Comparison of ENCODE assay signal across 7 mouse cellular contexts in genomic region chr12:111275150-111275841, GRCm38 (mm10). TPM values are rescaled to one million over a fixed set of nuclear protein-coding genes. Genes with fewer than 3 reads are reported as not detected.
DNase-seq lines count a peak whose midpoint lies in the region; ATAC-seq and TF ChIP-seq lines count a peak whose summit lies in the region.

No protein-coding gene starts in this region.

- peaks cover 10% of the 10 kb centered on the region for H3K4me1 ChIP-seq in lung, embryonic 14.5 days (ENCODE audit: insufficient read depth)
- peaks cover 9% of the 10 kb centered on the region for H3K4me1 ChIP-seq in embryonic facial prominence, embryonic 11.5 days (ENCODE audit: control insufficient read depth, insufficient read depth, low read length)
- peaks cover 19% of the 10 kb centered on the region for H3K4me1 ChIP-seq in hindbrain, embryonic 16.5 days (ENCODE audit: control insufficient read depth, insufficient read depth, low read depth, low read length)

- H3K27ac ChIP-seq in lung, embryonic 14.5 days (ENCODE audit: low read depth), result no peak overlapping the region
- no peak overlapping the region for H3K27ac ChIP-seq in embryonic facial prominence, embryonic 11.5 days (replicated peaks; ENCODE audit: low read depth, low read length)
- no peak overlapping the region for H3K27ac ChIP-seq in hindbrain, embryonic 16.5 days (ENCODE audit: low read depth, low read length)

- H3K4me3 ChIP-seq in lung, embryonic 14.5 days (ENCODE audit: low read depth, low read length), result peak overlapping the region; percentile 42
- peak overlapping the region; percentile 34 for H3K4me3 ChIP-seq in embryonic facial prominence, embryonic 11.5 days (ENCODE audit: low read depth, low read length)
- H3K4me3 ChIP-seq in hindbrain, embryonic 16.5 days (ENCODE audit: low read length), result peak overlapping the region; percentile 49

- peaks cover 4% of the 10 kb centered on the region; the same call in 1 of the 2 replicates for H3K9me3 ChIP-seq in lung, embryonic 14.5 days (ENCODE audit: low read depth, low read length)
- no peaks in the 10 kb centered on the region for H3K9me3 ChIP-seq in embryonic facial prominence, embryonic 11.5 days (replicated peaks; ENCODE audit: control insufficient read depth, low read length)
- no peaks in the 10 kb centered on the region; the same call in 1 of the 2 replicates for H3K9me3 ChIP-seq in hindbrain, embryonic 16.5 days (ENCODE audit: control insufficient read depth, low read length)

- no peak for TF ChIP-seq CTCF in lung, embryonic 14.5 days (IDR thresholded peaks at IDR 0.05; ENCODE audit: low read depth)

- DNase-seq in lung, embryonic 14.5 days, result peak; percentile 42
- DNase-seq in lung, postnatal 14 days, result no peak
- no peak for DNase-seq in embryonic facial prominence, embryonic 11.5 days (ENCODE audit: low spot score)
- peak; percentile 53 for DNase-seq in neural tube, embryonic 10.5 days (ENCODE audit: extremely low spot score, low spot score)

- WGBS in lung, embryonic 14.5 days, result under 1% methylated on average over 58 of the region's 58 CpGs
- 2% methylated on average over 58 of the region's 58 CpGs for whole genome bisulfite sequencing in embryonic facial prominence, embryonic 11.5 days
- 1% methylated on average over 52 of the region's 58 CpGs for WGBS in hindbrain, embryonic 16.5 days

- peak overlapping the region; percentile 70 for H3K4me2 ChIP-seq in lung, embryonic 14.5 days
- H3K4me2 ChIP-seq in embryonic facial prominence, embryonic 11.5 days (ENCODE audit: low read depth, low read length), result peak overlapping the region; percentile 74
- peak overlapping the region; percentile 88 for H3K4me2 ChIP-seq in hindbrain, embryonic 16.5 days (ENCODE audit: low read length)

- peaks cover 72% of the 10 kb centered on the region for H3K27me3 ChIP-seq in lung, embryonic 14.5 days (ENCODE audit: insufficient read depth, low read length)
- peaks cover 65% of the 10 kb centered on the region for H3K27me3 ChIP-seq in embryonic facial prominence, embryonic 11.5 days (ENCODE audit: control insufficient read depth, insufficient read depth, low read length)
- peaks cover 58% of the 10 kb centered on the region for H3K27me3 ChIP-seq in hindbrain, embryonic 16.5 days (replicated peaks; ENCODE audit: control insufficient read depth, insufficient read depth, low read length)

- ATAC-seq in lung, embryonic 14.5 days (ENCODE audit: insufficient read depth), result 0 out of 2 replicates have a peak, but pooled peaks have one; percentile 23
- no peak for ATAC-seq in embryonic facial prominence, embryonic 11.5 days (replicated peaks; ENCODE audit: insufficient number of reproducible peaks, low FRiP score, low TSS enrichment, low read depth)
- 0 out of 2 replicates have a peak, but pooled peaks have one; percentile 35 for ATAC-seq in hindbrain, embryonic 16.5 days
- no peak for ATAC-seq in CD4-positive, CD25-positive, alpha-beta regulatory T cell, adult 4 months
- ATAC-seq in erythroid progenitor cell, adult 5-6 weeks (replicated peaks; ENCODE audit: low FRiP score, poor library complexity, severe bottlenecking), result no peak

- H3K36me3 ChIP-seq in lung, embryonic 14.5 days (ENCODE audit: insufficient read depth), result no peaks in the 10 kb centered on the region
- no peaks in the 10 kb centered on the region for H3K36me3 ChIP-seq in embryonic facial prominence, embryonic 11.5 days (replicated peaks; ENCODE audit: control insufficient read depth, insufficient read depth, low read depth, low read length)
- no peaks in the 10 kb centered on the region for H3K36me3 ChIP-seq in hindbrain, embryonic 16.5 days (ENCODE audit: control insufficient read depth, insufficient read depth, low read length)

- H3K9ac ChIP-seq in lung, embryonic 14.5 days, result no peak overlapping the region; the same call in 1 of the 2 replicates
- peak overlapping the region; percentile 15 for H3K9ac ChIP-seq in embryonic facial prominence, embryonic 11.5 days (replicated peaks; ENCODE audit: low read length)
- peak overlapping the region; percentile 52 for H3K9ac ChIP-seq in hindbrain, embryonic 16.5 days (ENCODE audit: low read depth, low read length)

RNA-seq across cellular contexts. Expression of gene Amn, which starts 4.4 kb away (rescaled TPM):
- polyA plus RNA-seq in lung, embryonic 14.5 days (2014; fragmentation: Nextera tagmentation; extraction: Ambion mirVana), result 0.19 and 0.36 TPM in 2 replicates
- polyA plus RNA-seq in embryonic facial prominence, embryonic 11.5 days (2014; fragmentation: Nextera tagmentation; extraction: Ambion mirVana), result 0.28 TPM in 1 of 2 replicates, not detected in the other
- 39.0 and 59.0 TPM in 2 replicates for polyA plus RNA-seq in hindbrain, embryonic 16.5 days (2015; fragmentation: Nextera tagmentation; extraction: Ambion mirVana)
- polyA plus RNA-seq in CD4-positive, CD25-positive, alpha-beta regulatory T cell, adult 4 months (2017; shearing (Covaris generic)), result not detected
- total RNA-seq in erythroid progenitor cell, adult 5-6 weeks (2015; ENCODE audit: low replicate concordance), result not detected in 2 replicates
- not detected in 2 replicates for total RNA-seq in erythroid progenitor cell, adult 5-6 weeks (2017; ENCODE audit: low replicate concordance)

Comparison
In these comparisons a context has a peak if more than half of its experiments do, and no peak if none do; other contexts are left out.
1. DNase-seq: peak in lung, embryonic 14.5 days (single experiment) and neural tube, embryonic 10.5 days (single experiment); none in lung, postnatal 14 days (single experiment) and embryonic facial prominence, embryonic 11.5 days (single experiment).
2. ATAC-seq: peak in lung, embryonic 14.5 days (single experiment) and hindbrain, embryonic 16.5 days (single experiment); none in embryonic facial prominence, embryonic 11.5 days (single experiment), CD4-positive, CD25-positive, alpha-beta regulatory T cell, adult 4 months (single experiment) and erythroid progenitor cell, adult 5-6 weeks (single experiment).
3. RNA of gene Amn, which starts 4.4 kb away (polyA plus RNA-seq): 39.0 to 59.0 TPM in hindbrain, embryonic 16.5 days; 0.19 to 0.36 TPM in lung, embryonic 14.5 days, 0.28 TPM in embryonic facial prominence, embryonic 11.5 days and not detected in CD4-positive, CD25-positive, alpha-beta regulatory T cell, adult 4 months; every median in the first group is over 10 times any median in the second.
4. Peak in every context shown above with its lines, with median percentiles within 50 percentile points of each other: H3K4me2 ChIP-seq and H3K4me3 ChIP-seq.